Mouse (Mus musculus) G1E (cell line): ENCODE measurements around the gene Gm10563. TPM values are rescaled to one million over a fixed set of nuclear protein-coding genes. Genes with fewer than 3 reads are reported as not detected.
A peak's percentile ranks its signal among the peaks of the same experiment; 100 is the strongest.
"Not testable (repeated sequence)": the region's sequence is repeated elsewhere in the genome, so short reads cannot be mapped to it uniquely, and the experiment has no call there.

Experiments
- ATAC-seq: 2 replicates; pipeline ENCODE4 v1.8.0; 2016; ENCODE audit warnings: mild to moderate bottlenecking; ENCODE audit not compliant: insufficient number of reproducible peaks, poor library complexity, low FRiP score, severe bottlenecking; ENCODE audit errors: extremely low read depth
- DNase-seq: peaks from one replicate; pipeline ENCODE4 v3.0.0; 2012; ENCODE audit warnings: low spot score
- H3K27me3 ChIP-seq: 2 replicates; pipeline ENCODE4 v1.6.1; 2012; ENCODE audit warnings: mild to moderate bottlenecking, low read length, inconsistent platforms; ENCODE audit not compliant: insufficient read depth
- H3K36me3 ChIP-seq: replicated peaks from 2 replicates; pipeline ENCODE3; 2012; ENCODE audit warnings: mild to moderate bottlenecking, inconsistent platforms
- H3K4me1 ChIP-seq: 2 replicates; pipeline ENCODE4 v1.6.1; 2012; ENCODE audit warnings: low read depth, low read length, inconsistent platforms, mixed read lengths; ENCODE audit not compliant: insufficient read depth
- H3K4me3 ChIP-seq: 2 replicates; pipeline ENCODE4 v1.5.1; 2012; ENCODE audit warnings: low read depth, mild to moderate bottlenecking, inconsistent platforms, low read length, moderate library complexity, mixed read lengths
- H3K9me3 ChIP-seq: replicated peaks from 2 replicates; pipeline ENCODE4 v1.6.1; 2012; ENCODE audit warnings: inconsistent platforms
- CTCF ChIP-seq: IDR thresholded peaks from 2 replicates; pipeline ENCODE4 v1.5.1; 2012; ENCODE audit warnings: low read depth, low read length, inconsistent platforms, mixed read lengths
- GATA1 ChIP-seq: IDR thresholded peaks from 2 replicates; pipeline ENCODE4 v1.6.1; 2012; ENCODE audit warnings: borderline replicate concordance, low read length, inconsistent platforms, mixed read lengths
- GATA2 ChIP-seq: IDR thresholded peaks from 2 replicates; pipeline ENCODE4 v1.6.1; 2012; ENCODE audit warnings: low read depth, low read length, inconsistent platforms, borderline replicate concordance
- POLR2AphosphoS5 ChIP-seq: IDR thresholded peaks from 2 replicates; pipeline ENCODE4 v1.6.1; 2012; ENCODE audit warnings: low read depth, low read length, inconsistent platforms; ENCODE audit not compliant: insufficient replicate concordance
- TAL1 ChIP-seq: conservative IDR thresholded peaks from 2 replicates; pipeline ENCODE4 v1.6.1; 2012; ENCODE audit warnings: low read depth, low read length, inconsistent platforms, mixed read lengths
- polyA plus RNA-seq: library from polyadenylated mRNA; stranded (reverse); fragments of >175 nt; gene quantifications from 2 replicates; pipeline ENCODE4 v1.2.3, GENCODE M21; 2012
- total RNA-seq, 2 experiments: library from RNA; stranded (forward) in 1 of 2; stranded (reverse) in 1 of 2; fragments of 200-1000 nt in 1 of 2; fragments of >200 nt in 1 of 2; fragmentation: Nextera tagmentation in 1 of 2; gene quantifications; 2 replicates each; pipeline ENCODE4 v1.2.3; 2014 to 2017

Gm10563 gene
- total RNA-seq (2014; fragmentation: Nextera tagmentation) (not detected in 2 replicates), total RNA-seq (2017) (not detected in 2 replicates), polyA plus RNA-seq (not detected in 2 replicates)

DNA sequence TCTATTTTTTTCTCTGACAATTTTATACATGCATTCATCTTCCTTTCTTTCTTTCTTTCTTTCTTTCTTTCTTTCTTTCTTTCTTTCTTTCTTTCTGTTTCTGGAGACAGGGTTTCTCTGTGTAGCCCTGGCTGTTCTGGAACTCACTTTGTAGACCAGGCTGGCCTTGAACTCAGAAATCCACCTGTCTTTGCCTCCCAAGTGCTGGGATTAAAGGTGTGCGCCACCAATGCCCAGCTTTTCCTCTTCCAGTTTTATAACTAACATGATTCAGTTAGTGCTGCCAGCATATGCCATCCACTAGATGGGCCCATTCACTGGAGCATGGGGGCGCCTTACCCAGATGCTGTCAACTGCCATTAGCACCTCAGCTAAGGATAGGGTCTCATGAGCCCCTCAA, at the start of gene Gm10563:
Gene Gm10563 (minus strand): TSS at position 101 of the 400 bp plus-strand sequence.
- not testable (repeated sequence) for ATAC-seq, DNase-seq, H3K27me3 ChIP-seq, H3K4me3 ChIP-seq, H3K4me1 ChIP-seq, H3K9me3 ChIP-seq
- peaks cover 90% of the 10 kb centered on the region for H3K36me3 ChIP-seq

- peaks cover 13% of the 10 kb centered on the region for H3K9me3 ChIP-seq
- peaks cover 34% of the 10 kb centered on the region for H3K4me1 ChIP-seq
- H3K27me3 ChIP-seq = peaks cover 43% of the 10 kb centered on the region
- H3K36me3 ChIP-seq = no peaks in the 10 kb centered on the region
- DNase-seq = no peak
- peak overlapping the region; percentile 63 for H3K4me3 ChIP-seq
- no peak for ATAC-seq
- TF ChIP-seq POLR2AphosphoS5 (no peak), GATA1 (no peak), TAL1 (no peak), GATA2 (no peak), CTCF (no peak)
These were observed 49.5 kb upstream of the Gm10563 start for GRCm38 (mm10) chr4:155694482-155695401.

- Histone ChIP-seq H3K9me3 (peaks cover 13% of the 10 kb centered on the region), H3K36me3 (no peaks in the 10 kb centered on the region), H3K4me3 (peak within 1 kb of the TSS; percentile 63), H3K4me1 (peaks cover 34% of the 10 kb centered on the region), H3K27me3 (peaks cover 43% of the 10 kb centered on the region)
- DNase-seq = no peak
- TF ChIP-seq GATA2 (no peak), TAL1 (no peak), POLR2AphosphoS5 (no peak), GATA1 (no peak), CTCF (no peak)
- ATAC-seq = no peak
These were observed 48.9 kb upstream of the Gm10563 start, which contains the start of gene Fndc10 for GRCm38 (mm10) chr4:155694111-155694481. TSS of gene Fndc10 (plus strand) at chr4:155694342.

DNA sequence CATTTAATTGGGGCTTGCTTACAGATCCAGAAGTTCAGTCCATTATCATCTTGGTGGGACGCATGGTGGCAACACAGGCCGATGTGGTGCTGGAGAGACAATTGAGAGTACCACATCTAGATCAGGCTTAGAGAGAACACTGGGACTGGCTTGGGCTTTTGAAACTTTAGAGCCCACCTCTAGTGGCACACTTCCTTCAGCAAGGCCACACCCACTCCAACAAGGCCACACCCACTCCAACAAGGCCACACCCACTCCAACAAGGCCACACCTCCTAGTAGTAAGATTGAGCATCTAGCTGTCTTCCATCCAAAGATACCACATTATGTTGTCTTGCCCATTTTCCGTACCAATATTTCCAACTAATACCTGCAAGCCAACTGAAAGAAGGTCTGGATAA, 47.2 kb upstream of the Gm10563 start:
- TF ChIP-seq CTCF (no peak), POLR2AphosphoS5 (no peak), TAL1 (no peak), GATA1 (no peak), GATA2 (no peak)
- Histone ChIP-seq H3K4me1 (peaks cover 34% of the 10 kb centered on the region), H3K36me3 (no peaks in the 10 kb centered on the region), H3K4me3 (no peak overlapping the region), H3K27me3 (peaks cover 44% of the 10 kb centered on the region), H3K9me3 (peaks cover 13% of the 10 kb centered on the region)
- ATAC-seq (no peak), DNase-seq (no peak)

GRCm38 (mm10) chr4:155690571-155691375, 45.6 kb upstream of the Gm10563 start:
- no peaks in the 10 kb centered on the region for H3K36me3 ChIP-seq
- H3K27me3 ChIP-seq = peaks cover 49% of the 10 kb centered on the region
- DNase-seq (no peak), ATAC-seq (no peak)
- peaks cover 18% of the 10 kb centered on the region for H3K4me1 ChIP-seq
- H3K9me3 ChIP-seq = peaks cover 13% of the 10 kb centered on the region
- TF ChIP-seq TAL1 = no peak
- no peak for TF ChIP-seq GATA1
- TF ChIP-seq POLR2AphosphoS5 = no peak
- TF ChIP-seq GATA2 = no peak
- TF ChIP-seq CTCF = no peak
- no peak overlapping the region for H3K4me3 ChIP-seq

- DNase-seq, ATAC-seq, H3K36me3 ChIP-seq, H3K4me3 ChIP-seq, H3K4me1 ChIP-seq, H3K9me3 ChIP-seq: not testable (repeated sequence)
- peaks cover 29% of the 10 kb centered on the region for H3K27me3 ChIP-seq
These were observed 42.6 kb upstream of the Gm10563 start for GRCm38 (mm10) chr4:155687764-155688163.

DNA sequence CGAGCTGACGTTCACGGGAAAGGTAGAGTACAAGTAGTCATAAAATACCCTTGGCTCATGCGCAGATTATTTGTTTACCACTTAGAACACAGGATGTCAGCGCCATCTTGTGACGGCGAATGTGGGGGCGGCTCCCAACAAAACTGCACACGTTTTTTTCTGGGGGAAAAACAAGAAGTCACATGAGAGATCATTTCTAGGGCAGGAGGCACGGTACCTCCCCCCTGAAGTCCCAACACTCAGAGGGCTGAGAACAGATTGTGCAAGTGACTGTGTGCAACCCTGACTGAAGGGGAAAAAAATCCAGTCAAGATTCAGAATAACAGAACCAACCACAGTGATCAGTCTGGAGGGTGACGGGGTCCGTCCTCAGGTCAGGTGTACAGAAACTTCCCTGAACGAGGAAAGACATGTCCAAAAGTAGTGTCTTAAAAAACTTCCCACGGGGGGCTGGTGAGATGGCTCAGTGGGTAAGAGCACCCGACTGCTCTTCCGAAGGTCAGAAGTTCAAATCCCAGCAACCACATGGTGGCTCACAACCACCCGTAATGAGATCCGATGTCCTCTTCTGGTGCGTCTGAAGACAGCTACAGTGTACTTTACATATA, 38.6 kb upstream of the Gm10563 start:
- H3K4me3 ChIP-seq, H3K4me1 ChIP-seq, ATAC-seq, DNase-seq, H3K36me3 ChIP-seq, H3K9me3 ChIP-seq: not testable (repeated sequence)
- peaks cover 18% of the 10 kb centered on the region for H3K27me3 ChIP-seq
